Mouse (Mus musculus): ENCODE measurements around the gene Tmem119.

DNA sequence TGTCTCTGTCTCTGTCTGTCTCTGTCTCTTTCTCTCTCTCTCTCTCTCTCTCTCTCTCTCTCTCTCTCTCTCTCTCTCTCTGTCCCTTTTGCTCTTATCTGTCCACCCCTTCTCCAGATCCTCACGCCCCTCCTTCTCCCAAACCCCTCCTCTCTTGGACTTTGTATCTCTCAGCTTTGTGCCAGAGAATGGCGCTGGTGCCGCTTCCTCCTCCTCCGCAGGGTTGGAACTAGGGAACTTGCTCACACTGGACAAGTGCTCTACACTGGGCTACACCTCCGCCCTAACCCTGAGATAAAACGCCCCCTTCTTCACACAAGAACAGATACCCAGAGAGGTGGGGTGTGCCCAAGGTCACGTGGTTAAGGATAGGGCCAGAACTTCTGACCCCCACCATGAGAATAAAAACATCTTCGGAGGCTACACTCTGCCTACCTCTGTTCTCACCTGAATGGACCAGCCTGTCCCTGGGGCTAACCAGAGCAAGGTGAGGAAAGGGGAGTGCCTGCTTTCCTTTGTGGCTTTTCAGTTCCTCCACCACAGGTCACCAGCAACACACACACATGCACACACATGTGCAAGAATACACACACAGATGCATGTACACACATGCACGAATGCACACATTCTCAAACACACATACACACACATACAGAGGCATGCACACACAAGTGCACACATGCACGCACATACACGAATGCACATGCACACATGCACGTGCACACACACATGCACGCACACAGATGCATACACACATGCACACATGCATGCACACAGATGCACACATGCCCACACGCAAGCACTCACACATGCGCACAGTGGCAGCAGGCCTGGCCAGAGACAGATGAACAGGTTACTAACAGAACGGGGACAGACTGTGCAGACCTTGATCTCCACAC lies 8.9 kb downstream of the Tmem119 start:
- TF ChIP-seq CTCF (IDR thresholded peaks at IDR 0.05; ENCODE audit: borderline replicate concordance, extremely low read depth, insufficient read depth, insufficient read length), result no peak
- no peak for TF ChIP-seq POLR2A (IDR thresholded peaks at IDR 0.05; ENCODE audit: borderline replicate concordance, extremely low read depth, insufficient read depth, insufficient read length, poor library complexity, severe bottlenecking)

Measured in brain, embryonic 14.5 days (tissue).